Mouse (Mus musculus) monocyte, adult 2 months (primary cell): Measurements from ENCODE around the gene Utrn.

Experiments
- DNase-seq, 2 experiments: peaks; one replicate each; pipeline ENCODE4 v3.0.0; 2022; ENCODE audit warnings: low spot score in 2 of 2, low read depth in 1 of 2

Gene Utrn

GRCm38 (mm10) chr10:12702140-12702539 is 167.0 kb downstream of the Utrn start:
- no peak for DNase-seq

DNA sequence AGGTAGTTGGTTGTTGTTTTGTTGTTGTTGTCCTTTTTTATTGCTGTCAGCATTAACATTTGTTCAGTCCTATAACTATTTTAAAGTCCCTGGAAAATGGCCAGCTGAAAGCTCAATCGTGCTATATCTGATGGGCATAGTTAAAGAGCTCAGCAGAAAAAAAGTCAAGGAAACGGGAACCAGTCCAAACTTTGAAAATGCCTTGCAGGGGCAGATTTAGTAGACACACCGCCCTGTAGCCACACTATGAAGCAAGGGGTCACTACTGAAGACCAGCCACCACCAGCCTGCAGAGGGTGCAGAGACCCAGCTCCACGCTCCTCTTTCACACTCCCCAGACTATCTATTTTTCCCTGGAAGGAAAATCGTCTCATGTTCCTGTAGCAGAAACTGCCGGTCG is 167.5 kb downstream of the Utrn start:
- no peak for DNase-seq

- no peak for DNase-seq
Observed at GRCm38 (mm10) chr10:12700576-12700975, 168.6 kb downstream of the Utrn start.

GRCm38 (mm10) chr10:12697902-12698301 is 171.3 kb downstream of the Utrn start:
- DNase-seq = no peak

DNA sequence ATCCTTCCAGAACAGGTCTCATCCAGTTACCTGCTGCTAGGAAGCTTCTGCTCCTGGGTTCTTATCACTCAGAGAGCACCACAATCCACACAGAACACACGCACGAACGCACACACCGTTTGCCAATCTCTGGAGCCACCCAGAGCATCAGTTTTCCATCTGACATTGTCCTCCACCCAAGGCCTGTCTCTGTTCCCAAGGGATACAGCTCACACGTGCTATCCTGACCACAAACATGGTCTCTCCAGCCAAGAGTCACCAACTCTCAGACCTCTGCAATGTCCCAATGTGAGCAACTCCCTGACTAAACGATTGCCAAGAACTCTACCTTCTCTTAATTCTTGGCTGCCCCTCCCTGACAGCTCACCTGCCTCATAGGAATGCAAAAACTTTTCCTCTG is 172.5 kb downstream of the Utrn start:
- DNase-seq = no peak

- DNase-seq = no peak
Observed at GRCm38 (mm10) chr10:12694774-12695173, 174.4 kb downstream of the Utrn start.

- DNase-seq = peak in 1 of 2 experiments; percentile 3
Observed at GRCm38 (mm10) chr10:12690601-12691000, 178.6 kb downstream of the Utrn start.

DNA sequence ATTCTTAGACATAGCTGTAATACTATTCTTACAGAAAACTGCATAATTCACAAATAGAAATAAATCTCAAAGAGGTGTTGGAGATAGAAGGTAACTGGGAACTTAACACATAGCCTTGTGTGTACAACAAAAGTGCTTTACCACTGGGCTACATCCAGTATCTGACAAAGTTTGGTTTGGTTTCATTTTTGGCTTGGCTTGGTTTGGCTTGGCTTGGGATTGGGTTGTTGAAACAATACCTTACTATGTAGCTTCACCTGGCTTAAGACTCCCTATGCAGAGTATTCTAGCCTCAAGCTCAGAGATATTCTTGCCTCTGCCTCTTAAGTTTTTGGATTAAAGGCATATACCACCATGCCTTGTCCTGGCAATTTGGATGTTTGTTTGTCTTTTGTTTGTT is 183.5 kb downstream of the Utrn start:
- DNase-seq = no peak

- no peak for DNase-seq
Observed at GRCm38 (mm10) chr10:12684018-12684417, 185.1 kb downstream of the Utrn start.

DNA sequence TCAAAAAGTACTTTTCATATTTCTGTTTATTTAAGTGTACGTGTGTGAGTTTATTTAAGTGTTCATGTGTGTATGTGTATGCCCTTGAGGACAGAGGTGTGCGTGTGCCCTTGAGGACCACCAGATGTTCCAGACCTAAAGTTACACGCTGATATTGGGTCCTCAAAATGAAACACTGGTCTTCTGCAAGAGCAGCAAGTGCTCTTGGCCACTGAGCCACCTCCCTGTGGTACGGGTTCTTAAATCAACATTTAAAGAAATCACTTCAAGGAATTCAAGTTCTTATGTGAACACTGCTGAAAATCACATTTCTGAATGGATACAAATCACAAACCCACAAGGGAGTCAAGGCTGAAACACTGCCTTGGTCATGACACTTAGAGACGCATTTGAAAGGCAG is 195.9 kb downstream of the Utrn start:
- no peak for DNase-seq

DNA sequence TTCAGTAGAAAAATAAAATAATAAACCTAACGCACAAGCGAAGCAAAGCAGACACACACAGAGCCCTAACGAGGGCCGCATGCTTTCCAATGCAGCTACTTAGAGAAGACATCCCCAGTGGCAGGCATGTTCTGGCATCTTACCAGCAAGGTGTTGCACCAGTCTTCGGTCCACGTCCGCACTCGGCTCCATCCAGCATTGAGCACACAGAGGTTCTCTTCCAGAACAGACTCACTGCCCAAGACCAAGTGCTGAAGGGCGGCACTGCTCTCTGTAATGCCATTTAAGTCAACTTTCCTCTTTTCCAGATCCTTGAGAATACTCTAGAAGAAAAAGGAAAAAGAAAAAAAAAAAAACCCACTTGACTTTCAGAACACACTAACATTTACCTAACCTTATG is 197.6 kb downstream of the Utrn start:
- no peak for DNase-seq

DNA sequence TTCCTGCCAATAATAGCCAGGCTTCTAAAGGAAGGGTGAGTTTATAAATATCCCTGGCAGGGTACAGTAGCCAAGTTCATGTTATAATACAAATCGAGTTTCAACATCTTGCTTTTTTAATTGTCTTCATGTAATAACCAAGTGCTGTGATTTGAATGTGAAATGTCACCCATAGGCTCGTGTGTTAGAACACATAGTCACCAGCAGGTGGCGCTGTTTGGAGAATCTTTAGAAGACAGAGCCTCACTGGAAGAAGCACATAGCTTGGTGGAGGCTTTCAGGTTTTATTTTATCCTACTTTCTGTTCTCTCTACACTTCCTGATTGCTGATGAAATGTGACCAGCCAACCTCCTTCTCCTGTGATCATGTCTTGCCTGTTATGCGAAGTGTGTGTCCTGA is 207.1 kb downstream of the Utrn start:
- DNase-seq = no peak

DNA sequence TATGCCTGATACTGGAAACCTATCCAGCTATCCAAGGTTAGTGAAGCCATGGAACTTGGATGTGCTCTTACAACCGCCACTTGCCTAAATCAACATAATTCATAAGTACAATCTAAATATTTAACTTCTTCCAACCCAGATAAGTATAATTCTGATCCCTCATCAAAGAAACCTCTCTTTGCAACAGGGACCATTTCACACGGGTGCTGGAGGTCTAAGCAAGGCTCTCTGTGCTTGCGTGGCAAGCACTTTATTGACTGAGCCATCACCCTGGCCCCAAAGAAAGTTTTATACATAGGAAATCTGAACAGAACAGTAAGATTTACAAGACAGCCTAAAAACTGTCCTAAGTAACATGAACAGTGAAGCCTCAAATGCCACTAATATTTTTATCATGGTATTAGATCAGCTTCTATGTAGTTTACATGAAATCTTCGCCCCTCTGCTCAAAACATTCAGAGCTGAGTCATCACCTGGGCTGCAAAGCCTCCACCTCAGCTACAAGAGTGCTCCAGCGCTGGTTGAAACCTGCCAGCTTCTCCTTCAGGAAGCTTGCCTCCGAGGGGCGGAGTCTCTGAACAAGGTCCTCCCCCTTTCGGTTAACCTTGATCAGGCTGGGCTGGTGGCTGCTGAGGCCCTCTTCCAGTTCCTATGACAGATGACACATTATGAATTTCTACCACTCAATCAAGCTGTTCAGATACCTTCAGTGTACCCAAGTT is 211.0 kb downstream of the Utrn start:
- no peak for DNase-seq

DNA sequence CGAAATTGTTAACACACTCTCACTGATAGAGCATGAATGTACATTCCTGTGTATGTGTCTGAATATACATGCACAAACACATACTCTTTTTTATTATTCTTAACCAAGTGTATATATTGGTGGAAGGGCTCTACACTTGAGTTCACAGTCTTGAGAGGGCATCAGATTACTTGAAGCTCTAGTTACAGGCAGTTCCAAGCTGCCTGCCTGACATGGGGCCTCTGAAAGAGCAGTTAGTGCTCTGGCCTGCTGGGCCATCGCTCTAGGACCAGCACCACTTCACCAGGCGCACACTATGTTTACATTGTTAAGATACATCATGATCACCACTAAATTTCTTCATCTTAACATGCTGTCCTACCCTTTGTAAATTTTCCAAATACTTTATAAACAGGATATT is 216.2 kb downstream of the Utrn start:
- no peak for DNase-seq

DNA sequence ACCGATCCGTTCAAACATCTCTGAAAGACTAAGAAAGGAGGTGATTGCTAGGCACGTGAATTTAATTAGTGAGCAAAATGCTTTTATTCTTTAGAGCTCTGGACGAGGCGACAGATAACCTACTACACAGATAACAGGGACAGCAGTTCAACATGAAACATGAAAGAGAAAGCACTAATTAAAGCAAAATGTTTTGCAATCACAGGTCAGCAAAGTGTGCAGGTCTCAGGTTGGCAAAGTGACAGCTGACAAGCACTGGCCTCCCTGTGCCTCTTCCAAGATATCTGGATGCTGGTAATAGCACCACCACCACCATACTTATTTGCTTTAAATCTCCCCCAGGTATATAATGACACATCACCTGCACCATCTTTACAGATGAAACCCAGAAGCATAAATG is 223.0 kb downstream of the Utrn start:
- no peak for DNase-seq

GRCm38 (mm10) chr10:12643336-12643735 is 225.8 kb downstream of the Utrn start:
- no peak for DNase-seq

DNA sequence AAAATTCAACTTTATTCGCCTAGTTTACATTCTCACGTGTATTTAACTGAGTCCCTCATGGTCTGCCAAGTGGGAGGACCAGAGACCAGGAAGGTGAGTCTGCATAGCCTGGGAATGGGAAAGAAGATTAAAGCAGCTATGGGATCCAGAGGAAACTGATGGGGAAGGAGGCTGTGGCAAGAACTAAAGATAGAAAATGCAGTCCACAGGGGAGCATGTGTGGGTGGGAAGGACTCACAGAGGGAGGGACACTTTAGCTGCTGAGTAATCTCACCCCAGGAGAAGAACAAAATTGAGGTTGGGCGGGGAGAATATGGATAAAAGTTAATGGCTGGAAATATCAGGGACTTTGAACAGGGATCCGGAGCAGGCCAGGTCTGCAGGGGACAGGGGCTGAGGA is 229.5 kb downstream of the Utrn start:
- DNase-seq = no peak

- no peak for DNase-seq
Observed at GRCm38 (mm10) chr10:12633965-12634364, 235.2 kb downstream of the Utrn start.

GRCm38 (mm10) chr10:12630933-12631332 is 238.2 kb downstream of the Utrn start:
- no peak for DNase-seq

- DNase-seq = no peak
Observed at GRCm38 (mm10) chr10:12618397-12618796, 250.8 kb downstream of the Utrn start.

DNA sequence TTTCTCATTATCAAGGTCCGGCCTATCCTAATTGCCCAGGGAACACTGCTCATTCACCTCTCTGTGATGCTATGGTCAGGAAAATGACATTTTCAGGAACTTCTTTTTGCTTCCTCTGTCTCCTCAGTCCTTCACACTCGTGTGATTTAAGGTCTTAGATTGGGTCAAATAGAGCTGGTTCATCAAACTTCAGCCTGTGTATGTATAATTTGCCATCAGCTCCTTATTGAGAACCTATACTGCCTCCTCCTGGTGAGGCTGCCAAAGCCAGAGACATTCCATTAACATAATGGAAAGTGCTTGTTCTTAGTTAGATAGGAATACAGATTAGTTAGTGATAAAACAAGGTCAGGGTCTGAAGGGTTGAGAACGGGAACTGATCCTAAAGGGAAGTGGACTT is 253.4 kb downstream of the Utrn start:
- no peak for DNase-seq

- no peak for DNase-seq
Observed at GRCm38 (mm10) chr10:12614465-12615199, 254.5 kb downstream of the Utrn start.
